Mouse (Mus musculus): ENCODE data around the gene B4galt5. TPM values are rescaled to one million over a fixed set of nuclear protein-coding genes. Genes with fewer than 3 reads are reported as not detected.

The B4galt5 gene
- total and polyA plus RNA-seq, 3 experiments = 12.5 to 17.6 (median 13.5) TPM

DNA sequence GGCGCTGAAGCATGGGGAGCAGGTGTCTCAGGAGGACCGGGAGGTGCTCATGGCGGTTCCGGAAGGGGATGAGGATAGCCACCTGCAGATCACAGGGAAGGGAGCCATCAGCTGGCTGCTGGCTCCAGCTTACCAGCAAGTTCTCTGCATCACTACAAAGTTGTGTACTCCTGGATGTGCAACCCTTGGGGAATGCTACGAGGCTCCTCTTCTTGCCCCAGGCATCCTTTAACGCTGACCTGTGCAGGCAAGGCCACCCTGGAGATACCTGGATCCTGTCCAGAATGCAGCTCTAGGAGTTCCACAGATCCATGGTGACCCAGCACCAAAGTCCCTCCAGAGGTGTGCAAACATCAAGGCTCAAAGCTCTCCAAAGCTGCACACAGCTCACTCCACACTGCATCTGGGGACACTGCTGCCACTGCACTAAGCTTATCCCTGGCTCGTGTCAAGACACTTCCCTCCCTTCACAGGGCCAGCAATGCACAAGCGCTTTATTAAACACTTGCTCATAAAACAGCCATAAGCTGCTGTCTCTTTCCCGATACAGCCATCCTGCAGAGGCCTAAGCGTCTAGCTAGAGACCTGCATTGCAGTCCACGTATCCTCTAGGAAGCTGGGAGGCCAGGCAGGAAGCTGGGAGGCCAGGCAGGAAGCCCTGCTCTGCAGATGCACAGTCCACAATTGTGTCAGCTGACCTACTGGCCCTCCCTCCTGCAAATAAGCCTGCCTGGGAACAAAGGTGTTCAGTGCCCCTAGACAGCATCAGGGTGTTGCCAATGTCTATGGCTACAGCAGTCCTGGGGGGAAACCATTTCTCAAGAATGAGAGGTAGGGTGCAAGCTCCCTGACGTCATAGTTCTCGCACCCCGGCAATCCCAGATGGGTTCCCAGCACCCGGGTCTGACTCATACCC is 42.1 kb downstream of the B4galt5 start:
- Histone ChIP-seq H3K4me1 (ENCODE audit: control insufficient read depth in 1 of 2, insufficient read depth in 2 of 2) (no peaks in the 10 kb centered on the region), H3K27ac (ENCODE audit: insufficient read depth, low read depth) (no peak overlapping the region), H3K9ac (ENCODE audit: insufficient read depth, low read depth) (no peak overlapping the region), H3K4me2 (ENCODE audit: insufficient read depth, low read depth, poor library complexity, severe bottlenecking) (no peak overlapping the region), H3K9me3 (replicated peaks; ENCODE audit: low read length) (no peaks in the 10 kb centered on the region), H3K4me3 (replicated peaks in 1 of 3; ENCODE audit: low read depth in 2 of 3, low read length in 2 of 3, poor library complexity in 1 of 3) (no peak overlapping the region), H3K36me3 (replicated peaks in 1 of 2; ENCODE audit: control insufficient read depth in 1 of 2, insufficient read depth in 1 of 2, low read length in 1 of 2) (peaks cover 75 to 95% of the 10 kb centered on the region in 2 experiments), H3K79me2 (replicated peaks; ENCODE audit: control insufficient read depth, extremely low read depth, insufficient read depth, poor library complexity, severe bottlenecking) (no peaks in the 10 kb centered on the region), H3K27me3 (replicated peaks) (no peaks in the 10 kb centered on the region)
- in situ Hi-C loops (cut with MboI; ENCODE audit: low pct_ligation_motif_present, low pct_unique_long_range_greater_than_20kb, low sequenced_read_pairs) = no loop called here
- TF ChIP-seq SIN3A (IDR thresholded peaks at IDR 0.05; ENCODE audit: low read length) = no peak
- TF ChIP-seq RAD21 (IDR thresholded peaks at IDR 0.05; ENCODE audit: low read depth, low read length) = no peak
- no peak for TF ChIP-seq POLR2AphosphoS2 (IDR thresholded peaks at IDR 0.05; ENCODE audit: low read depth, low read length)
- no peak for TF ChIP-seq UBTF (IDR thresholded peaks at IDR 0.05; ENCODE audit: low read depth, low read length)
- TF ChIP-seq ZKSCAN1 (IDR thresholded peaks at IDR 0.05; ENCODE audit: borderline replicate concordance, low read depth, low read length) = no peak
- no peak for TF ChIP-seq USF2 (conservative IDR thresholded peaks at IDR 0.05; ENCODE audit: low read depth, low read length)
- dilution Hi-C loops (cut with MboI; ENCODE audit: extremely low pct_ligation_motif_present, extremely low pct_unique_long_range_greater_than_20kb, low sequenced_read_pairs) = no loop called here
- no peak for DNase-seq (ENCODE audit: extremely low read depth)

DNA sequence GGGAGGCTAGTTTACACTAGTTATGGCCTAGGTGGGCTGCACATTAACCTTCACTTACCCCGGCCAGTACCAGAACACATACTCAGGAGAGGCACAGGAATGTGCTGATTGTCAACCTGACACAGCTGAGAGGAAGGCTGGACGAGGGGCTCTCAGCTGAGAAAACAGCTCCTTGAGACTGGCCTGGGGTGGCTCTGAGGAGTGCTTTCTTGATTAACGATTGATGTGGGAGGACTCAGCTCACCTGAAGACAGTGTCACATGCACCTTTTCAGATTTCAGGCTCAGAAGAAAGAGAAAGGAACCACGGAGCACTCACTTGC is 42.7 kb downstream of the B4galt5 start:
- no peak for TF ChIP-seq MXI1 (IDR thresholded peaks at IDR 0.05; ENCODE audit: low read depth, low read length)
- no peak for TF ChIP-seq MYC (IDR thresholded peaks at IDR 0.05; ENCODE audit: low read depth, low read length)
- no peak for TF ChIP-seq EP300 (IDR thresholded peaks at IDR 0.05; ENCODE audit: low read length)
- no peak for TF ChIP-seq NELFE (IDR thresholded peaks at IDR 0.05; ENCODE audit: low read depth, low read length)
- TF ChIP-seq RCOR1 (conservative IDR thresholded peaks at IDR 0.05; ENCODE audit: low read depth, low read length) = no peak
- no peak for TF ChIP-seq USF2 (conservative IDR thresholded peaks at IDR 0.05; ENCODE audit: low read depth, low read length)
- TF ChIP-seq ZMIZ1 (IDR thresholded peaks at IDR 0.05; ENCODE audit: low read depth, low read length) = no peak
- no peak for TF ChIP-seq USF1 (IDR thresholded peaks at IDR 0.05; ENCODE audit: low read depth, low read length)
- no peak for TF ChIP-seq SIN3A (IDR thresholded peaks at IDR 0.05; ENCODE audit: low read length)
- TF ChIP-seq TBP (conservative IDR thresholded peaks at IDR 0.05; ENCODE audit: low read depth, low read length) = no peak
- TF ChIP-seq E2F4 (IDR thresholded peaks at IDR 0.05; ENCODE audit: insufficient replicate concordance, low read depth, low read length) = no peak
- TF ChIP-seq KAT2A (IDR thresholded peaks at IDR 0.05; ENCODE audit: insufficient replicate concordance, low read length) = no peak
- no peak for TF ChIP-seq IRF4 (IDR thresholded peaks at IDR 0.05; ENCODE audit: low read depth, low read length)
- no peak for TF ChIP-seq JUND (conservative IDR thresholded peaks at IDR 0.05; ENCODE audit: low read depth, low read length)
- peaks cover 76 to 95% of the 10 kb centered on the region in 2 experiments for H3K36me3 ChIP-seq (replicated peaks in 1 of 2; ENCODE audit: control insufficient read depth in 1 of 2, insufficient read depth in 1 of 2, low read length in 1 of 2)
- H3K9me3 ChIP-seq (replicated peaks; ENCODE audit: low read length) = no peaks in the 10 kb centered on the region
- H3K4me2 ChIP-seq (ENCODE audit: insufficient read depth, low read depth, poor library complexity, severe bottlenecking) = no peak overlapping the region
- no peak overlapping the region for H3K9ac ChIP-seq (ENCODE audit: insufficient read depth, low read depth)
- dilution Hi-C loops (cut with MboI; ENCODE audit: extremely low pct_ligation_motif_present, extremely low pct_unique_long_range_greater_than_20kb, low sequenced_read_pairs) (no loop called here), in situ Hi-C loops (cut with MboI; ENCODE audit: low pct_ligation_motif_present, low pct_unique_long_range_greater_than_20kb, low sequenced_read_pairs) (no loop called here)
- no peak overlapping the region for H3K27ac ChIP-seq (ENCODE audit: insufficient read depth, low read depth)
- H3K79me2 ChIP-seq (replicated peaks; ENCODE audit: control insufficient read depth, extremely low read depth, insufficient read depth, poor library complexity, severe bottlenecking) = no peaks in the 10 kb centered on the region
- DNase-seq (ENCODE audit: extremely low read depth) = no peak
- no peaks in the 10 kb centered on the region for H3K27me3 ChIP-seq (replicated peaks)
- H3K4me3 ChIP-seq (replicated peaks in 1 of 3; ENCODE audit: low read depth in 2 of 3, low read length in 2 of 3, poor library complexity in 1 of 3) = no peak overlapping the region
- no peaks in the 10 kb centered on the region for H3K4me1 ChIP-seq (ENCODE audit: control insufficient read depth in 1 of 2, insufficient read depth in 2 of 2)
